Mouse (Mus musculus) heart, embryonic 15.5 days (tissue): ENCODE measurements around the gene Calm2. TPM values are rescaled to one million over a fixed set of nuclear protein-coding genes. Genes with fewer than 3 reads are reported as not detected.
A peak's percentile ranks its signal among the peaks of the same experiment; 100 is the strongest.

Experiments
- ATAC-seq: fragments of 200-750 bp; cut with Nextera tagmentation; replicated peaks from 2 replicates; pipeline ENCODE4 v1.8.0; 2017; ENCODE audit warnings: low read depth, moderate TSS enrichment; ENCODE audit not compliant: insufficient number of reproducible peaks, insufficient read depth, low FRiP score
- H3K27ac ChIP-seq: fragments of 300-500 bp; sonication (generic); 2 replicates; pipeline ENCODE4 v1.5.1; 2015; ENCODE audit warnings: mild to moderate bottlenecking, inconsistent platforms
- H3K27me3 ChIP-seq: fragments of 300-500 bp; sonication (generic); 2 replicates; pipeline ENCODE4 v1.6.1; 2015; ENCODE audit warnings: inconsistent platforms
- H3K36me3 ChIP-seq: fragments of 300-500 bp; sonication (generic); 2 replicates; pipeline ENCODE4 v1.6.1; 2015; ENCODE audit warnings: mild to moderate bottlenecking, inconsistent platforms
- H3K4me1 ChIP-seq: fragments of 300-500 bp; sonication (generic); replicated peaks from 2 replicates; pipeline ENCODE4 v1.6.1; 2015; ENCODE audit warnings: inconsistent platforms
- H3K4me2 ChIP-seq: fragments of 300-500 bp; sonication (generic); 2 replicates; pipeline ENCODE4 v1.6.1; 2015; ENCODE audit warnings: inconsistent platforms, mild to moderate bottlenecking, moderate library complexity
- H3K4me3 ChIP-seq: fragments of 300-500 bp; sonication (generic); 2 replicates; pipeline ENCODE4 v1.5.1; 2015; ENCODE audit warnings: mild to moderate bottlenecking, inconsistent platforms
- H3K9ac ChIP-seq: fragments of 300-500 bp; sonication (generic); 2 replicates; pipeline ENCODE4 v1.6.1; 2015; ENCODE audit warnings: mild to moderate bottlenecking, inconsistent platforms
- H3K9me3 ChIP-seq: fragments of 300-500 bp; sonication (generic); replicated peaks from 2 replicates; pipeline ENCODE4 v1.6.1; 2016; ENCODE audit warnings: inconsistent platforms
- WGBS: fragments of 180-500 bp; shearing (Covaris S2); methylation state at CpG from one replicate; pipeline ENCODE4 v1.1.7; 2015; ENCODE audit warnings: mixed read lengths; 5-methylcytosine and 5-hydroxymethylcytosine counted together
- polyA plus RNA-seq: library from polyadenylated mRNA; unstranded; fragments of >200 nt; fragmentation: Nextera tagmentation; extraction: Ambion mirVana; gene quantifications from 2 replicates; pipeline ENCODE4 v1.2.1, GENCODE M21; 2015

Gene Calm2
- 543 and 549 TPM in 2 replicates for polyA plus RNA-seq

DNA sequence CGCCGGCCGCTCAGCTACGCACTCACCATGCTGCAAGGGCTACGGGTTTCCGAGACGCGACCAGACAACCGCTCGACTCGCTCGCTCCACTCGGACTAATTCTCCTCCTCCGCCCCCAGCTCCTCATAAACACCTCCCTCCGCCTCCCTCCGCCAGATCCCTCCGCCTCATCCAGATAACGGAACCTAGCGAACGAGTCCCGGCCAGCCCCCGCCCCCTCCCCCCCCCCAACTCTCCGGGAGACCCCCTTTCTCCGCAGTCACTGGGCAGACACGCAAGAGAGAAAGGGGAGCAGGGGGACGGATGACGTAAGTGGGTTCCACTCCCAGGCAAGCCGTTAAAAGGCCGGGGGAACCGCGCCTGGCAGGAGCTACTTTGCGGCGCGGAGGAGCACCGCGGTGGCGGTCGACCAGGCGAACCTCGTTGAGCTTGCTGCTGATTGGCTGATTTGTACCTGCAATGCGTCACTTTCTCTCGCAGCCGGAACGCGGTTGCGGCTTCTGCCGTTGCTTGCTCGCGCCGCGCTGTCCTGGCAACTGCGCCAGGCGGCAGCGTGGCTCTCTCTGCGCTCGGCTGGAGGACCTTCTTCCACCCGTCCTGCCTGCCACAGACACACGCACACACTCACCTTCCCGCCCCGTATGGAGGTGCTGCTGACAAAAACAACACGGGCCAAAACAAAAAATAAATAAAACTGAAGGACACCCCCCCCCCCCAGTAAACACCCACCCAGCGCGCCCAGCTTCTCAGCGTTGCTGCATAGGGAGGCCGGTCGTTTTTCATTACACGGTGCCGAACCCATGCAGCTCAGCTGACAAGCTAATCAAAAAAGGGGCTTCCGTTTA, at the start of gene Calm2:
Calm2 (minus strand) TSS at position 169 of the 845 bp plus-strand sequence.
- Histone ChIP-seq H3K36me3 (peaks cover 3% of the 10 kb centered on the region; the same call in 1 of the 2 replicates), H3K27me3 (no peaks in the 10 kb centered on the region), H3K9me3 (no peaks in the 10 kb centered on the region), H3K4me1 (peaks cover 25% of the 10 kb centered on the region), H3K4me2 (peak within 1 kb of the TSS; percentile 71), H3K27ac (peak within 1 kb of the TSS; percentile 98), H3K9ac (peak within 1 kb of the TSS; percentile 99), H3K4me3 (peak within 1 kb of the TSS; percentile 82)
- under 1% methylated on average over 69 of the region's 69 CpGs for WGBS
- ATAC-seq: peak; percentile 88

- H3K27me3 ChIP-seq: 0 out of 2 replicates have a peak, but pooled peaks cover 4% of the 10 kb centered on the region
- H3K36me3 ChIP-seq: no peaks in the 10 kb centered on the region
- no peaks in the 10 kb centered on the region for H3K9me3 ChIP-seq
- H3K4me1 ChIP-seq: peaks cover 2% of the 10 kb centered on the region; the same call in 1 of the 2 replicates
- no peak overlapping the region for H3K27ac ChIP-seq
- no peak overlapping the region for H3K4me2 ChIP-seq
- H3K4me3 ChIP-seq: no peak overlapping the region
- WGBS: 88% methylated on average over 4 of the region's 4 CpGs
- H3K9ac ChIP-seq: no peak overlapping the region
- ATAC-seq: no peak
Measured at GRCm38 (mm10) chr17:87495504-87495903, 48.8 kb upstream of the Calm2 start.

GRCm38 (mm10) chr17:87494310-87494709, 47.6 kb upstream of the Calm2 start:
- H3K9ac ChIP-seq: no peak overlapping the region
- no peak overlapping the region for H3K4me2 ChIP-seq
- ATAC-seq: no peak
- WGBS: 88% methylated on average over 4 of the region's 4 CpGs
- no peak overlapping the region for H3K27ac ChIP-seq
- H3K36me3 ChIP-seq: no peaks in the 10 kb centered on the region
- H3K4me1 ChIP-seq: peaks cover 5% of the 10 kb centered on the region; the same call in 1 of the 2 replicates
- no peaks in the 10 kb centered on the region for H3K27me3 ChIP-seq
- no peaks in the 10 kb centered on the region for H3K9me3 ChIP-seq
- H3K4me3 ChIP-seq: no peak overlapping the region

- H3K9me3 ChIP-seq: no peaks in the 10 kb centered on the region
- H3K36me3 ChIP-seq: no peaks in the 10 kb centered on the region
- H3K4me2 ChIP-seq: no peak overlapping the region
- WGBS: 72% methylated on average over 4 of the region's 4 CpGs
- H3K4me1 ChIP-seq: peaks cover 5% of the 10 kb centered on the region; the same call in 1 of the 2 replicates
- H3K27ac ChIP-seq: no peak overlapping the region
- H3K27me3 ChIP-seq: no peaks in the 10 kb centered on the region
- H3K9ac ChIP-seq: no peak overlapping the region
- H3K4me3 ChIP-seq: no peak overlapping the region
- no peak for ATAC-seq
Measured at GRCm38 (mm10) chr17:87492286-87492685, 45.6 kb upstream of the Calm2 start.

DNA sequence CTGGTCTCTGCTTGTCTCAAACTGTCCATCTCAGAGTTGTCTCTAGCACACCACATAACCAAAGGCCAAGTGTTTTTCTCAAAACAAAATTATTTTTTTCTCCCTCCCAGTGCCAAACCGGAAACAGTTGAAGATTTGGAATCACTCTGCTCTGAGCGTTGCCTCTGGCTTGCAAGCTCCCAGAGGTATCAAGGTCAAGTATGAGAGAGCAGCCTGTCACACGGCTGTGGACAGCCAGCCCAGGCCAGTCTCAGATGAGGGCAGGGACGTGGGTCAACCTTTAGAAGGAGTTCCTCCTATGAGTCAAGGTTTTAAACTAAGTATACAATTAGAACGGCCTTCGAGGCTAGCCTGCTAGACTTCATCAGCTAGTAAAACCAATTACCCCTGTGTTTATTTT, 43.6 kb upstream of the Calm2 start:
- Histone ChIP-seq H3K9ac (no peak overlapping the region), H3K27ac (no peak overlapping the region), H3K27me3 (no peaks in the 10 kb centered on the region), H3K9me3 (no peaks in the 10 kb centered on the region), H3K4me2 (no peak overlapping the region), H3K4me1 (peaks cover 5% of the 10 kb centered on the region; the same call in 1 of the 2 replicates), H3K36me3 (no peaks in the 10 kb centered on the region), H3K4me3 (no peak overlapping the region)
- WGBS: 25% methylated on average over 6 of the region's 6 CpGs
- ATAC-seq: 0 out of 2 replicates have a peak, but pooled peaks have one; percentile 53

DNA sequence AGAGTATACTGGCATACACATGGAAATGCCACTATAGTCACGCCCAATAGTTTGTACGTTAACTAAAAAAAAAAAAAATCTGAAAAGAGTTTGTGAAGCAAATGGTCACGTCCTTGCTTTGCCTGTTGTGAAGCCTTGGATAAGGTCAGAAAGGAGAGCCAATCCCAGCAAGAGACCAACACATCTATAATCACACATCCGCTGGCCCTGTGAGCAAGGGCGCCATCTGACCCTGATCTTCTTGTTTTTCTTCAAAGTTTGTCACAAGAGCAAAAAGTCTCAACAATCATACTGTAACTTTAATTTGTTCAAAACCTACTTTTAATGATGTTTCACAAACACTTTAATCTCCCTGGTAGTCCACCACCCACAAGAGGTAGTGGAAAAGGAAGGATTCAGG, 39.0 kb upstream of the Calm2 start:
- Histone ChIP-seq H3K36me3 (no peaks in the 10 kb centered on the region), H3K9ac (no peak overlapping the region), H3K27me3 (no peaks in the 10 kb centered on the region), H3K4me1 (peaks cover 5% of the 10 kb centered on the region; the same call in 1 of the 2 replicates), H3K4me3 (no peak overlapping the region), H3K9me3 (no peaks in the 10 kb centered on the region), H3K4me2 (no peak overlapping the region), H3K27ac (no peak overlapping the region)
- no peak for ATAC-seq
- 87% methylated on average over 5 of the region's 5 CpGs for WGBS

DNA sequence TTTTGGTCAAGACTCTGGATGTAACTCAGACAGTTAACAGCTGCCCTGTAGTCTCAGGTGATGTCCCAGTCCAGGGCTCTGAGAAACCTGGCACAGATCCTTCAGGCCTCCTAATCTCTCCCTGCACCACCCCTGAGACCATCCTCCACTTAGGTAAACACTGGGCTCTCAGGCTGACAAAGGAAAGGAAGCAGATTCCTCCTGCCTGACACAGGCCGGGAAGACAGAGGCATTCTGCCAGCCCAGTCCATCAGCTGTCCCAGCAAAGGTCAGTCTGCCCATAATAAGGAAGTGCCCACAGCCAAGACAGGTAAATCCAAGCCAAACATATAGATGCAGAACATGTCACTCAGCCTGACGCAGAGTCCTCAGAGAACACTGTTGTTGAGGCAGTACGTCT, 36.1 kb upstream of the Calm2 start:
- no peak for ATAC-seq
- Histone ChIP-seq H3K36me3 (no peaks in the 10 kb centered on the region), H3K4me3 (no peak overlapping the region), H3K4me1 (0 out of 2 replicates have a peak, but pooled peaks cover 4% of the 10 kb centered on the region), H3K27ac (no peak overlapping the region), H3K27me3 (no peaks in the 10 kb centered on the region), H3K9ac (no peak overlapping the region), H3K9me3 (no peaks in the 10 kb centered on the region), H3K4me2 (no peak overlapping the region)
- WGBS: 56% methylated on average over 3 of the region's 3 CpGs

- H3K4me1 ChIP-seq: peaks cover 24% of the 10 kb centered on the region
- no peak for ATAC-seq
- H3K27me3 ChIP-seq: no peaks in the 10 kb centered on the region
- no peak overlapping the region for H3K9ac ChIP-seq
- no peaks in the 10 kb centered on the region for H3K36me3 ChIP-seq
- no peak overlapping the region for H3K4me2 ChIP-seq
- WGBS: 65% methylated on average over 9 of the region's 9 CpGs
- no peak overlapping the region for H3K4me3 ChIP-seq
- peak overlapping the region; percentile 34; the same call in 1 of the 2 replicates for H3K27ac ChIP-seq
- H3K9me3 ChIP-seq: no peaks in the 10 kb centered on the region
Measured at GRCm38 (mm10) chr17:87478569-87478968, 31.8 kb upstream of the Calm2 start.

- Histone ChIP-seq H3K9ac (no peak overlapping the region), H3K27ac (no peak overlapping the region), H3K4me1 (peaks cover 33% of the 10 kb centered on the region), H3K36me3 (no peaks in the 10 kb centered on the region), H3K4me2 (no peak overlapping the region), H3K9me3 (no peaks in the 10 kb centered on the region), H3K4me3 (no peak overlapping the region), H3K27me3 (no peaks in the 10 kb centered on the region)
- ATAC-seq: no peak
- WGBS: 49% methylated on average over 16 of the region's 16 CpGs
Measured at GRCm38 (mm10) chr17:87477611-87478010, 30.9 kb upstream of the Calm2 start.

DNA sequence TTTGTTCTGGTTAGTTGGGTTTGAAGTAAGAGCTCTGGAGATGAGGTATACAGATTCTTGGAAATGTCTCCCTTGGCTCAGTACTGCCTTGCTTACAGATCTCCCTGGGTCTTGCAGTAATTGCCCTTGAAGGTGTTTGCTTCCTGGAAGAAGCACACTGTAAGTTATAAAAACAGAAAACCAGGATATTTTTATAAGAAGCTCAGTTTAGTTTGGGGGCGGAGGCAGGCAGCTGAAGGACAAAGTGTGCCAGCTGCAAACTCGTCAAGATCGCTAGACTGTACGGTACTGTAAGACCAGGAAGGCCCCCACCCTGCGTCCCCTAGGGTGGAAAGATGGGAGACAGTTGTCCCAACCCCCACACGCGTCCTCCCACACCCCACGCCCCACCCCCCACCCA, 28.6 kb upstream of the Calm2 start:
- ATAC-seq: no peak; the same call in 1 of the 2 replicates
- Histone ChIP-seq H3K36me3 (no peaks in the 10 kb centered on the region), H3K9ac (no peak overlapping the region), H3K4me3 (no peak overlapping the region), H3K4me2 (no peak overlapping the region), H3K4me1 (peaks cover 36% of the 10 kb centered on the region), H3K9me3 (no peaks in the 10 kb centered on the region), H3K27me3 (no peaks in the 10 kb centered on the region), H3K27ac (0 out of 2 replicates have a peak overlapping the region, but pooled peaks have one; percentile 6)
- WGBS: 48% methylated on average over 8 of the region's 8 CpGs

- Histone ChIP-seq H3K4me2 (peak overlapping the region; percentile 81), H3K9me3 (no peaks in the 10 kb centered on the region), H3K27me3 (no peaks in the 10 kb centered on the region), H3K4me3 (peak overlapping the region; percentile 45), H3K9ac (peak overlapping the region; percentile 45), H3K27ac (peak overlapping the region; percentile 57), H3K36me3 (no peaks in the 10 kb centered on the region), H3K4me1 (peaks cover 36% of the 10 kb centered on the region)
- 4% methylated on average over 7 of the region's 7 CpGs for WGBS
- no peak for ATAC-seq
Measured at GRCm38 (mm10) chr17:87474501-87474795, 27.7 kb upstream of the Calm2 start.
